Mouse (Mus musculus) WW6 (cell line): Measurements from ENCODE around the gene Rnf24.
"Not testable (repeated sequence)": the region's sequence is repeated elsewhere in the genome, so short reads cannot be mapped to it uniquely, and the experiment has no call there.

Experiments used
- DNase-seq: peaks from one replicate; pipeline ENCODE4 v3.0.0-alpha.2; 2013; ENCODE audit warnings: low read depth, low spot score

Gene Rnf24

DNA sequence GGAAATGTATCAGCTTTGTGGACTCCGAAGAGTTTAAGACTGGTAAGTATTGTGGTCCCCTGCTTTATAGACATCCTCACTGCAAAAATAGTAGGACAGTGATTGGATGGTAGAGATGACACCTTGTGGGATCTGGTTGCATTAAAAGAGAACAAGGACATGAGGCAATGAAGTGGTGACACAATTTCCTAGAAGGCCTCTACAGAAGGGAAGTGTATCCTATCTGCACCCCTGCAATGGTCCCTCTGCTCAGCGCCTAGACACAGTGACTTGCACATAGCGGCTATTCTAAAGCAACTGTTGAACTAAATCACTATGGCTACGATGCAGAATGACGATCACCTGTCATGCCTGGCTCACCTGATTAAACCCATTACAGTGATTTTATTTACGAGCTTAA lies 15.1 kb downstream of the Rnf24 start:
- no peak for DNase-seq

DNA sequence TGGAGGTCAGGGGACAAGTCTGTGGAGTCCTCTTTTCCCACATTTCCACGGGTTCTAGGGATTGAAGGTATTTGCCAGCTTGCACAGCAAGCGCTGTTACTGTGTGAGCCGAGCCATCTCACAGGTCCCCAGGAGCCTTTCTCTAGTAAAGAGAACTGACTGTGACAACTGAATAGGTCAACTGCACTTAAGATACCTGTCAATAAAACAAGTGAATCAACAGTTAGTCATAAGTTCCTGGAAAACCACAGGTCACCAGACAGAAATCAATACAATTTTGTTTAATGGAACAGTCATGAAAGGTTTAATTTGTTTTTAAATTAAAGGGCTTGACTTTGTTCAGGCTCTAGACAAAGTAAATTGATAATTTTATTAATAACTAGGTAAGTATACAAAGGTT lies 22.1 kb downstream of the Rnf24 start:
- DNase-seq, result no peak

DNA sequence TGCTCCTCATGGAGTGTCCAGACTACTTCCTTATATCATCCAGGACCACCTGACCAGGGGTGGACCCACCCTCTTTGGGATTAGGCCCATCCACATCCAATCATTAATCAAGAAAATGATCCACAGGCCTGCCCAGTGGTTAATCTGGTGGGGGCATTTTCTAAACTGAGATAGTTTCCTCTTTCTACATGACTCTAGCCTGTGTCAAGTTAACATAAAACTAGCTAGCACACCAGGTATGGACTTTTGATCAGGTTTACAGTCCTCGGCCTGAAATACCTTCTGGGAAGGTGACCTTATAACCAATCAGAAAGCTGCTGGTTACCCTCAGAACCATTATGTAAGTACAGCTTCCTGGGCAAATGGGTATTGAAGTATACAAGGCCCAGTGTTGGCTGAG lies 23.7 kb downstream of the Rnf24 start:
- DNase-seq, result no peak

DNA sequence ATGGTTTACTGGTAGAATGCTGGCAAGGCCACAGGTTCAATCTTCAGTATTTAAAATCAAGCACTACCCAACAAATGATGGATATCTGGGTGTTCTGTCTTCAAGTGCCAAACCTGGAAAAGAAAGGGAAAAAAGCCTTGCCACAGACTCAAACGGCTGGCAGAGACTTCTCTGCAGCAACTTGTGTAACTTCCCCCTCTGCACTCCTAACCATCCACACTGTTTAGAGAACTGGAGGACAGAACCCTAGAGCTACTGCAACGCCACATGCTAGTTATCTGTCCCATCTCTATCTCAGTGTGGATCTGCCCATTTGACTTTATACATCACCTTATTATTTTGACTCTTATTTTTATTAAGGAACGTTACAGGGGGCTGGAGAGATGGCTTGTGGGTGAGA lies 26.6 kb downstream of the Rnf24 start:
- no peak for DNase-seq

DNA sequence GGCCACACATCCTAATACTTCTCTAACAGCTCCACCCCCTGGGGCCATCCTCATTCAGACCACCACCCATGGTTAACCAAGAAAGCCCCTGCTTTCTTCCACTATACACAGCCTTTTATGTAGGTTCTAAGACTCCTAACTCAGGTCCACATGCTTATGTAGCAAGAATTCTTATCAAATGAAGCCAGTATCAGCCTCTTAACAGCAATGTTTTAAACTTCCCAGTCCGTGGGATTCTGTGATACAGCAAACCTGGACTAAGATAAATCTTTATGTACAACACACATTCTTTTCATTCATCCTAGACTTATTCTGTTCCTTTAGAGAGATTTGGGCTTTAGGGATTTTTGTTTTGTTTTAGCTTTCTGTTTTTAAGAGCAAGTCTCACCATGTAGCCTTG lies 29.0 kb downstream of the Rnf24 start:
- DNase-seq, result no peak

DNA sequence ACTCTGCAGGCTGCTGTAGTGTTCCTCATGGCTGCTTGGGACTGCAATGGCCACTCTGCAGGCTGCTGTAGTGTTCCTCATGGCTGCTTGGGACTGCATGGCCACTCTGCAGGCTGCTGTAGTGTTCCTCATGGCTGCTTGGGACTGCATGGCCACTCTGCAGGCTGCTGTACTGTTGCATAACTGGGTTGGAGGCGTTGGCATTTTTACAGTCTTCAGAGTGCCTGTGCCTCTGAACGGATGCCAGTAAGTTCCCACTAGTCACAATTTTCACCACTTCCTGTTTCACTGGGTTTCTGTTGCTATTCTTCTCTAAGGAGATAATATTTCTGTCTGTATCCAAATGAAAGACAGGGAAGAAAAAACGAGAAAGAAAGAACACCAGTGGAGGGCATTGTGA lies 31.5 kb downstream of the Rnf24 start:
- DNase-seq, result not testable (repeated sequence)

DNA sequence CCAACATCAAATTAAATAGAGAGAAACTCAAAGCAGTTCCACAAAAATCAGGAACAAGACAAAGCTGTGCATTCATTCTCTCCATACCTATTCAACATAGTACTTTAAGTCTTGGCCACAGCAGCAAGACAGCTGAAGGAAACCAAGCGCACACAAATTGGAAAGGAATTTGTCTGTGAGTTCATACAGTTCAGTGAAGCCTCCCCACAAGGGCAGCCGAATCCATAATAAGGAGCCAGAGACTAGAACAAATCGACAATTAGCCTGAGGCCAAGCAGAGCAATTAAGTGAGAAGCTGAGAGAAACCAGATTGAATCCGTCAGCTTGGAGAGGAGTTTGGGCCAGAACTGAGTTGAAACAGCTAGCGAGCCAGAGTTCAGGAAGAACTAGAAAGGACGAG lies 33.3 kb downstream of the Rnf24 start:
- DNase-seq, result no peak

DNA sequence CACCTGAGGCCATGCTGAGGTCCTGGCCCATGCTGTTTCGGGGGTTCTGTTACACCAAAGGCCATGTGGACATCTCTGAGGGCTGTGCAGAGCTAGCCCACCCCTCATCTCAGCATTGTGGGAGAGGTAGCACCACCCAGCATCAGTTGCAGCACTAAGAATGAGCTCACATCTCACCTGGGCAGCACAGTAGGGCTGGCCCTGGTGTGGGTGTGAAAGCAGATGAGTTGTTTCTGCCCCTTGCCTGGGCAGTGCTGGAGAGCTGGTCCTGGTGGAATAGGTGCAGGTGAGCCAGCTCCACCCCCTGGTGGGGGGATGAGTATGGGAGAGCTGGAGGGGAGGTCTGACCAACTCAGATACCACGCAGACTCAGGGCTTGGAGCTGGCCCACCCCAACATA lies 36.5 kb downstream of the Rnf24 start:
- DNase-seq, result no peak

DNA sequence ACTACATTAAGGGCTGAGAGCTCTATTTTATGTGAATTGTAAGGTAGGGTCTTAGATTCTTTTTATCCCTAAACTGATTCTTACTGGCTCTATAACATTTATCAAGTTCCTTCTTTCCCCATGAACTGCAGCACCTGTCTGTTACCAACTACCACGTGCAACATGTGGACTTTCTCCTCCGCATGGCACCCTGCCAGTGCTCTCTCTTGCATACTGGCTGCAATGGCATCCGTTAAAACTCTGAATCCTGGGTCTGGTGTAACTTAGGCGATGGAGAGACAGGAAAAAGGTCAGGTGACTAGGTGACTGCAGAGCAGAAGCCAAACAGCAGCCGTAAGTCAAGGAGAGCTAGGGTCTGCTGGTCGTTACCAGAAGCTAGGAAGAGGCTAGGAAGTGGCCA lies 43.4 kb downstream of the Rnf24 start:
- no peak for DNase-seq

DNA sequence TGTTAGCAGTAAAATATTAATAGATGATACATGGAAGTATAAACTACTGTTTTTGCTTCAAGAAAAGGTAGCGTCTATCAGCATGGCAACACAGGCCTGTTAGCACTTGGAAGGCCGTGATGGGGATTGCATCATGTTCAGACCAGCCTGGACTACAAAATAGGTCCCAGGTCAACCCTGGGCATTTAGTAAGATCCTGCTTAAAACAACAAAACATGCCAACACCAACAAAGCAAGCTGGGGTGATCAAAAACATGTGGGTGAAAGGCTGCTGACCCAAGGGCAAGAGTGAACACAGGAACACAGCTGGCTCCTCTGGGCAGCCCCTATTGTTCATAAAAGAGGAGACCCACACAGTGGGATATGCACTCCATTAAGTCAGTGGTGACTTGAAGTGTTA lies 44.9 kb downstream of the Rnf24 start:
- DNase-seq, result no peak

DNA sequence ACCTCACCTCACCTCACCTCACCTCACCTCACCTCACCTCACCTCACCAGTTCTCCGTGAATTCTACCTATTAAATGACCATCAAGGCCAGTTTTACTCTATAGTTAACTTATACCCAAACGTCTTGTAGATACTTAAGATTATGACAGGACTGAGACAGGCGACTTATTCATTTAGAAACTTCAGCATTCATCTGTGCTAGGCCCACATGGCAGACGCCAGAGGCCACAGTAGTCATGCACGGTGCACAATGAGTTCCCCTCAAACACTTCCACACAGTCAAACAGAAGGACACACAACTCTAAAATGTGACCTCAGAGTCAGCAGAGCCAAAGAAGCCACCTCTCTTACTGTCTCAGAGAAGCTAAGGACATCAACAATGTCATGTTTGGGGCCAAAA lies 45.3 kb downstream of the Rnf24 start:
- DNase-seq, result no peak

DNA sequence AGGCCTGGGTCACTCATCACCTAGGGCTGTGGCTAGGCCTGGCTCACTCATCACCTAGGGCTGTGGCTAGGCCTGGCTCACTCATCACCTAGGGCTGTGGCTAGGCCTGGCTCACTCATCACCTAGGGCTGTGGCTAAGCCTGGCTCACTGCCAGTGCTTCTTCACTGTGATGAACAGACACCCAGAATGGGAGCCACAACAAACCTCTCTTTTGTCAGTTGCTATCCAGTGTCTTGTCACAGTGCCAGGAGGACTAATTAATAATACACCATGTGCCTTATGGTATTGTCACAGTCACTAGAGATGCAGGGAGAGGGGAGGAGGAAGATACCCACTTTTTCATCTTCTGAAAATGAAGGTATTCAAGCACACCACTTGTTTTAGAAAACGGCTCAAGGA lies 47.5 kb downstream of the Rnf24 start:
- DNase-seq, result not testable (repeated sequence)

DNA sequence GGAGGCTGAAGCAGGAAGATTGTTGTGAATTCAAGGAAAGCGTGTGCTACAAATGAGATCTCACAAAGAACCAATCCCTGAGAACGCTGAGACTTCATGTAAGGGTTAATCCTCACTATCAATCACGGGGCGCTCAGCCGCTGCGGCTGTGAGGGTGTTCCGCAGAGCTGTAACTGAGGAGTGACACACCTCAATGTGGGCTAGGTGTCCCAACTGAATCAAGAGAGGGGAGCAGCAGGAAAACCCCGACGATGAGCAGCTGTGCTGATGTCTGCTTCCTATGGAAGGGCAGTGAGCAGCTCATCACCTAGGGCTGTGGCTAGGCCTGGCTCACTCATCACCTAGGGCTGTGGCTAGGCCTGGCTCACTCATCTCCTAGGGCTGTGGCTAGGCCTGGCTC lies 48.2 kb downstream of the Rnf24 start:
- no peak for DNase-seq

DNA sequence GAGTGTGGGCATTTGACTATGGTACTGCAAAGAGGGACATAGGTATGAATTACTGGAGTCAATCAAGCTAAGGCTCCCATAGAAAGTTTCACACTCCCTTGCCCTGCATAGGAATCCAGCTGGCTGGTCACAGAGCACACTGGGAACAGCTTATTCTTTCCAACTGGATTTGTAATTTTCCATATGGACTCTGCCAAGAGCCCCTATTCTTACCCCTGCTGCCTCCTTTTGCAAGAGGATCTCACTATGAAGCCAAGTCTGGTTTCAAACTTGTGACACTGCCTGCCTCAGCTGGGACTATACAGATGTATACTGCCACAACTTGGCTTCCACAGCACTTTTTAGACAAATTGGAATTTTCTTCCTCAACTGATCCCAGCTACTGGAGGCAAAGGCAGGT lies 51.1 kb downstream of the Rnf24 start:
- DNase-seq, result no peak

DNA sequence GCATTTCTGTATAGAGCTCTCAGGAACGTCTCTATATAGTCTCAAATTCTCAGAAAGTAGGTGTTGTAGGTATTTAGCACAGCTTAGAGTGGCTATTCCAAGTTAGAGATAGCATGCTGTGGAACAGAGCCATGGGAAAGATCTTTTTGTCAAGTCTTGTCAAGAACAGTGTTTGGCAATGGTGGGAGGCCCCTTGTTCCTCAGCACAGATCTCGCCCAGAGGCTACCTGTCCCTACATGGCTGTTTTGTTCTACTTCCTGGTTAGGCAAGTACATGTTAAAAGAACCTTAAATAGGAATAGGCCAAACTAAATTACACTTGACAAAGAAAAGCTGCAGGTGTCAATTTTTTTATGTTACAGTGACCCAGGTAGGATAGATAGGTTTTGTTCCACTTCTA lies 52.2 kb downstream of the Rnf24 start:
- no peak for DNase-seq

DNA sequence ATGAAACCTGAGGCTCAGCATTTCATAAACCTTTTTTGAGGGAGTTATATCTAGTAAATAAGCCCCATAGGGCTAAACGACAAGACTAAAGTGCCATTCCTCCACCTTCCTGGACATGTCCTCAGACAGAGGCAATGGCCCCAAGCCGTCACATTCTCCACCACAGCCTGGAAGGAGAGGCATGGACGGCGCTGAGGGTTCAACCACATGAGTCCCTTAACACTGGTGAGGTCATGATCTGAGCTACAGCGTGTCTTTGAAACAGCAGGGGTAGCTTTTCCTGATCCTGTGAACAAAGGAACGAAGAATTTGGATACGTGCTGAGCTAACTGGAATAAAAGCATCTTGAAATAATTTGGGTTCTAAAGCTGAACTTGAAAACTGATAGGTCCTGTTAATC lies 54.0 kb downstream of the Rnf24 start:
- DNase-seq, result not testable (repeated sequence)

DNA sequence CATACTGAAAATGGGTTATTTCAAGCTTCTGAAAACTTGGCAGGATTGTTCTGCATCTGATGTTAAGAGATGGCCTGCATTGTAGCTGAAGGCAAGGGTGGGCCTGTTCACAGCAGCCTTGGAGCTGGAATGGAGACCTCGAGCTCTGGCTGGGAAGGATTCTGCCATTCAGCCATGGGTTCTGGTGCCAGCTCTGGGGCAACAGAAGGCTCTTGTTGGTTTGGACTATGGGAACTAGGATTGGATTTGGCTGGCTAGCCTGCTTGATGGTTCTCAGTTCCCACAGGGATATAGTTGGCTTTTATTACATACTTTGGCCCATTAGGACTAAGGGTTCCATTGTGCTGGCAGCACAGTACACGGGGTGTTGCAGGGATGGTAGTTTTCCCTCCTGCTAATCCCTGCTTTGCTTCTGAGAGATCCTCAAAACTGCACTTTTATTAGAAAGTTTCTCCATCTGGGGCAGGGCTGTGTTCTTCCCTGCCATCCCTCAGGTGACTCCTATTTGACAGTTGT lies 55.9 kb downstream of the Rnf24 start:
- DNase-seq, result no peak

DNA sequence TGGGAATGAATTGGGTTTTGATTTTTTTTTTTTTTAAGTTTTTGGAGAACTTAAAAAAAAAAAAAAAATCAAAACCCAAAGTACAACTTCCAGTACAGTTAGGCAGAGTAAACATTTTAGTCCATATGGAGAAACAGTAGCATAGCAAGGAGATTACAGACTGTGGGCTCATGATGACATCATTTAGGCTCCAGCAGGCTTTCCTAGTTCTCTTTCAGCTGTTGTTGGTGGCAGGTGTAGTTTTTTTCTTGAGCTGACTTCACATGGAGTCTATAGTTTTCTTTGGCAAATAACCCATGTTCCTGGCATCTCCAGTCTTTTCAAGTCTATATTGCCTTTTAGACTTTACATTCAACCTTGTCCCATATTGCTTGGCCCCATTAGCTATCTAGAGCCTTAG lies 62.0 kb downstream of the Rnf24 start:
- DNase-seq, result no peak

DNA sequence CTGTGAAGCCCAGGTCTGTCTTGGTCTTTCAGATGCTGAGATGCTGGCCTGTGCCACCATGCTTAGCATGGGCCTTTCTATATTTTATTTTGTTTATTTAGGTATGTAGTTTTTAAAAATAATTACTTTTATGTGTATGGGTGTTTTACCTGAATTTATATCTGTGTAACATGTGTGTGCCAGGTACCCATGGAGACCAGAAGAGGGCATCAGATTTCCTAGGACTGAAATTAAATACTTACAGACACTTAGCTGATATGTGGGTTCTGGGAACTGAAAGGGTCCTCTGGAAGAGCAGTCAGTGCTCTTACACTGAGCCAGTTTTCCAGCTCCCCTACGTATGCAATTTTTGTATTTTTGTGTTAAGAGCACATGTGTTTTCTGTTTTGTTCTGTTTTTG lies 66.4 kb downstream of the Rnf24 start:
- no peak for DNase-seq

DNA sequence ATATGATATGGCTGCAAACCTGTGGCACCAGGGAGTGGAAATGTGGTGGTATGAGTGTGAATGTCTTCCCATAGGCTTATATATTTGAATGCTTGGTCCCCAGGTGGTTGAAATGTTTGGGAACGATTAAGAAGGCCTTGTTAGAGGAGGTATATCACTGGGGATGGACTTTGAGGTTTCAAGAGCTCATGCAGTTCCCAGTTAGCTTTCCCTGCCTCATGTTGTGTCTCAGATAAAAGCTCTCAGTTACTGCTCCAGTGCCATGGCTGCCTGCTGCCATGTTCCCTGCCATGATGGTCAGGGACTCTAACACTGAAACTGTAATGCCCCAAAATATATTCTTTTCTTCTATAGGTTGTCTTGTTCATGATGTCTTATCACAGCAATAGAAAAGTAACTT lies 71.1 kb downstream of the Rnf24 start:
- no peak for DNase-seq

DNA sequence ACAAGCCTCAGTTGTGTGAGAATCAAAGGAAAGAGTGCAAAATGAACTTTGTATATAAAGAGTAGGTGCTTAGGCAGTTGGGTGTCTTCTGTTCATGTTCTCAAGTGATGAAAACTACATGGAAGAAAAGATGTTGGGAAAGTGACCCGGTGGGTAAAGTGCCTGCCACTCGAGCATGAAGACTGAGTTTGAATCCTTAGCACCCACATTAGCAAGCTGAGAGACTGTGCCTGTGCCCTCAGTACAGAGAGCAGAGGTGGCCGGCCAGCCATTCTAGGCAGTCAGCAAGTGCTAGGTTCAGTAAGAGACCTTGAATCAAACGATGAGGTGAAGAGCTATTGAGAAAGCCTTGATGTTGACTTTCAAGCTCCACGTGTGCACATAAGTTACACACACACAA lies 76.0 kb downstream of the Rnf24 start:
- no peak for DNase-seq

DNA sequence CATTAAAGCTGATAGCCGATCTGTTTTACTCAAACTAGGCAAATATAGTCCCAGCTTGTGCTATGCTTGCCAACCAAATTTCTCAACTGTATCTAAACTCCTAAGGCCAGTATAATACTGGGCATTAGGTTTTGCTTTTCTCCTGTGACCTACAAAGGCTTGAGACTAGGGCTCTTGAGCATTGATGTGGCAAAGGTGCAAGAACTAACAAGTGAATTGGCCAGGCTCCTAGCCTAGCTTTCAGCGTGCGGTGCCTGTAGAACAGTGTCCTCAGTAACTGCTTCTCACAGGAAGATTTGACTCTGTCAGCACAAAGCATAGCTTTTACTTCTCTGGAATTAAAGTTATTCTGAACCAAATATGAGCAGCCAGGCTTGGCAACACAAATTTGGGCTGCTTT lies 77.2 kb downstream of the Rnf24 start:
- no peak for DNase-seq

DNA sequence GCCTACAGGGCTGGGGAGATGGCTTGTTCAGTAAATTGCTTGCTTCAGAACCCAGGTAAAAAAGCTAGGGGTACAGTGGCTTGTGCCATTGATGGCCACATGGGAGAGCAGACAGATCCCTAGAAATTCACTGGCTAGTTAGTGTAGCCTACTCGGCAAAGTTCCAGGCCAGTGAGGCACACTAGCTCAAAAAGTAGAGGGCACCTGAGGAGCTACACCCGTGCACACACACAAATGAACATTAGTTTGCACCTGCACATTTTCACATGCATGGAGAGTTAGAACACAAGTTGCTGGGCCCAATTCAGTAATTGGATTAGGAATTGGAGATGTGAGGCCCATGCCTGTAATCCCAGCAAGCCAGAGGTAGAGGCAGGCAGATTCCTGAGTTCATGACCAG lies 87.6 kb downstream of the Rnf24 start:
- no peak for DNase-seq

DNA sequence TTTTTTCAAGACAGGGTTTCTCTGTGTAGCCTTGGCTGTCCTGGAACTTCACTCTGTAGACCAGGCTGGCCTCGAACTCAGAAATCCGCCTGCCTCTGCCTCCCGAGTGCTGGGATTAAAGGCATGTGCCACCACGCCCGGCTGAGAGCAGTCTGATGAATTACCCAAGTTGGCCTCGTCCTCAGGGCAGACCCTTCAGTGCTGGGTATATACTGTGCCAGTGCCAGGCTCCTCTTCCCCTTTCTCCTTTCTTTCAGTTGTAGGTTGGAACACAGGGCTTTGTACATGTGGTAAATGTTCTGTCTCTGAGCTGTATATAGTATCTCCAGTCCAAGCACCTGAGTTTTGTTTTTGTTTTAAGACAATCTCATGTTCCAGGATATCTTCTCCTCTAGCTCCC lies 88.7 kb downstream of the Rnf24 start:
- DNase-seq, result no peak
